Mouse (Mus musculus) gastrocnemius, adult 18-20 months (tissue): Measurements from ENCODE around the gene Mrpl48. TPM values are rescaled to one million over a fixed set of nuclear protein-coding genes. Genes with fewer than 3 reads are reported as not detected.

ENCODE experiments used
- DNase-seq: peaks from one replicate; pipeline ENCODE4 v3.0.0; 2021; ENCODE audit warnings: low spot score
- total RNA-seq, 2 experiments: library from RNA; stranded (reverse); gene quantifications; 2 replicates each; pipeline ENCODE4 v1.2.3; 2021

Mrpl48 gene
- total RNA-seq, 2 experiments from 2014 or later: 54.7 to 60.4 TPM

GRCm38 (mm10) chr7:100536804-100537518 lies 71.1 kb downstream of the Mrpl48 start, which contains the start of gene Coa4:
Coa4 (plus strand) TSS chr7:100537071.
- peak; percentile 82 for DNase-seq

GRCm38 (mm10) chr7:100535831-100536230 lies 72.3 kb downstream of the Mrpl48 start:
- no peak for DNase-seq

GRCm38 (mm10) chr7:100534216-100534615 lies 73.9 kb downstream of the Mrpl48 start:
- DNase-seq: no peak

GRCm38 (mm10) chr7:100533503-100533902 lies 74.6 kb downstream of the Mrpl48 start:
- DNase-seq: no peak

GRCm38 (mm10) chr7:100530766-100531165 lies 77.3 kb downstream of the Mrpl48 start:
- DNase-seq: no peak

GRCm38 (mm10) chr7:100524669-100525068 lies 83.4 kb downstream of the Mrpl48 start:
- DNase-seq: no peak

GRCm38 (mm10) chr7:100522222-100522621 lies 85.9 kb downstream of the Mrpl48 start:
- DNase-seq: no peak

- DNase-seq: peak; percentile 87
These were observed 87.3 kb downstream of the Mrpl48 start for GRCm38 (mm10) chr7:100520663-100521285.

GRCm38 (mm10) chr7:100520204-100520603 lies 87.9 kb downstream of the Mrpl48 start:
- DNase-seq: no peak

- DNase-seq: no peak
These were observed 93.5 kb downstream of the Mrpl48 start, which contains the start of gene Dnajb13 for GRCm38 (mm10) chr7:100514573-100514972. Dnajb13 (minus strand) TSS chr7:100514960.

- no peak for DNase-seq
These were observed 96.5 kb downstream of the Mrpl48 start for GRCm38 (mm10) chr7:100511602-100512001.

GRCm38 (mm10) chr7:100508670-100509069 lies 99.4 kb downstream of the Mrpl48 start:
- DNase-seq: no peak

GRCm38 (mm10) chr7:100506494-100506893 lies 101.6 kb downstream of the Mrpl48 start:
- DNase-seq: no peak

- no peak for DNase-seq
These were observed 103.2 kb downstream of the Mrpl48 start for GRCm38 (mm10) chr7:100504740-100505487.

- no peak for DNase-seq
These were observed 105.0 kb downstream of the Mrpl48 start for GRCm38 (mm10) chr7:100503076-100503475.

- no peak for DNase-seq
These were observed 105.7 kb downstream of the Mrpl48 start for GRCm38 (mm10) chr7:100502374-100502922.

- no peak for DNase-seq
These were observed 106.2 kb downstream of the Mrpl48 start for GRCm38 (mm10) chr7:100501844-100502373.

GRCm38 (mm10) chr7:100501027-100501843 lies 106.9 kb downstream of the Mrpl48 start:
- DNase-seq: no peak

- no peak for DNase-seq
These were observed 107.7 kb downstream of the Mrpl48 start for GRCm38 (mm10) chr7:100500276-100500977.

- no peak for DNase-seq
These were observed 108.6 kb downstream of the Mrpl48 start for GRCm38 (mm10) chr7:100499465-100499864.
